Mouse (Mus musculus) heart, embryonic 13.5 days (tissue): ENCODE results near the gene Cacybp. TPM values are rescaled to one million over a fixed set of nuclear protein-coding genes. Genes with fewer than 3 reads are reported as not detected.

Experiments used
- ATAC-seq: fragments of 200-750 bp; cut with Nextera tagmentation; 2 replicates; pipeline ENCODE4 v1.8.0; 2017; ENCODE audit warnings: moderate TSS enrichment; ENCODE audit not compliant: insufficient number of reproducible peaks, low FRiP score, low TSS enrichment; ENCODE audit errors: extremely low read depth
- H3K27ac ChIP-seq: fragments of 300-500 bp; sonication (generic); replicated peaks from 2 replicates; pipeline ENCODE4 v1.5.1; 2015; ENCODE audit warnings: moderate library complexity, mild to moderate bottlenecking, inconsistent platforms
- H3K27me3 ChIP-seq: fragments of 300-500 bp; sonication (generic); replicated peaks from 2 replicates; pipeline ENCODE4 v1.6.1; 2015; ENCODE audit warnings: mild to moderate bottlenecking, inconsistent platforms
- H3K36me3 ChIP-seq: fragments of 300-500 bp; sonication (generic); 2 replicates; pipeline ENCODE4 v1.6.1; 2015; ENCODE audit warnings: mild to moderate bottlenecking, inconsistent platforms
- H3K4me1 ChIP-seq: fragments of 300-500 bp; sonication (generic); 2 replicates; pipeline ENCODE4 v1.6.1; 2015; ENCODE audit warnings: inconsistent platforms
- H3K4me2 ChIP-seq: fragments of 300-500 bp; sonication (generic); 2 replicates; pipeline ENCODE4 v1.6.1; 2015; ENCODE audit warnings: inconsistent platforms, mild to moderate bottlenecking, moderate library complexity
- H3K4me3 ChIP-seq: fragments of 300-500 bp; sonication (generic); 2 replicates; pipeline ENCODE4 v1.5.1; 2015; ENCODE audit warnings: moderate library complexity, mild to moderate bottlenecking, inconsistent platforms
- H3K9ac ChIP-seq: fragments of 300-500 bp; sonication (generic); 2 replicates; pipeline ENCODE4 v1.6.1; 2015; ENCODE audit warnings: inconsistent platforms, mild to moderate bottlenecking, moderate library complexity
- H3K9me3 ChIP-seq: fragments of 300-500 bp; sonication (generic); 2 replicates; pipeline ENCODE4 v1.6.1; 2016; ENCODE audit warnings: inconsistent platforms
- WGBS: fragments of 180-500 bp; shearing (Covaris S2); methylation state at CpG from one replicate; pipeline ENCODE4 v1.1.7; 2015; ENCODE audit warnings: mixed read lengths; 5-methylcytosine and 5-hydroxymethylcytosine counted together
- polyA plus RNA-seq: library from polyadenylated mRNA; unstranded; fragments of >200 nt; fragmentation: Nextera tagmentation; extraction: Ambion mirVana; gene quantifications from 2 replicates; pipeline ENCODE4 v1.2.1, GENCODE M21; 2015

Gene Cacybp
- polyA plus RNA-seq: 150 and 170 TPM in 2 replicates

GRCm38 (mm10) chr1:160212703-160213669, at the start of gene Cacybp:
TSS of gene Cacybp (minus strand) at chr1:160212875.
- Histone ChIP-seq H3K36me3 (peaks cover 3% of the 10 kb centered on the region), H3K27me3 (no peaks in the 10 kb centered on the region), H3K4me1 (peaks cover 27% of the 10 kb centered on the region), H3K27ac (peak within 1 kb of the TSS; percentile 98), H3K4me2 (peak within 1 kb of the TSS; percentile 74), H3K9me3 (no peaks in the 10 kb centered on the region), H3K9ac (peak within 1 kb of the TSS; percentile 96), H3K4me3 (peak within 1 kb of the TSS; percentile 92)
- under 1% methylated on average over 76 of the region's 76 CpGs for WGBS
- ATAC-seq: peak; percentile 96

- H3K4me3 ChIP-seq: no peak overlapping the region
- no peak overlapping the region for H3K4me2 ChIP-seq
- H3K27me3 ChIP-seq: no peaks in the 10 kb centered on the region
- peaks cover 9% of the 10 kb centered on the region; the same call in 1 of the 2 replicates for H3K4me1 ChIP-seq
- 73% methylated on average over 4 of the region's 4 CpGs for WGBS
- H3K27ac ChIP-seq: no peak overlapping the region
- no peak overlapping the region for H3K9ac ChIP-seq
- no peaks in the 10 kb centered on the region for H3K9me3 ChIP-seq
- no peak for ATAC-seq
- no peaks in the 10 kb centered on the region for H3K36me3 ChIP-seq
Observed at GRCm38 (mm10) chr1:160262415-160262814, 49.7 kb upstream of the Cacybp start.

- Histone ChIP-seq H3K4me2 (no peak overlapping the region), H3K9ac (no peak overlapping the region), H3K9me3 (no peaks in the 10 kb centered on the region), H3K36me3 (no peaks in the 10 kb centered on the region), H3K4me3 (no peak overlapping the region), H3K27me3 (no peaks in the 10 kb centered on the region), H3K4me1 (peaks cover 9% of the 10 kb centered on the region; the same call in 1 of the 2 replicates), H3K27ac (no peak overlapping the region)
- 74% methylated on average over 2 of the region's 2 CpGs for WGBS
- no peak for ATAC-seq
Observed at GRCm38 (mm10) chr1:160261849-160262248, 49.2 kb upstream of the Cacybp start.

GRCm38 (mm10) chr1:160260605-160261004, 47.9 kb upstream of the Cacybp start:
- no peak for ATAC-seq
- Histone ChIP-seq H3K36me3 (peaks cover 10% of the 10 kb centered on the region; the same call in 1 of the 2 replicates), H3K9me3 (no peaks in the 10 kb centered on the region), H3K27me3 (no peaks in the 10 kb centered on the region), H3K9ac (no peak overlapping the region), H3K4me3 (no peak overlapping the region), H3K4me2 (no peak overlapping the region), H3K27ac (no peak overlapping the region), H3K4me1 (peaks cover 9% of the 10 kb centered on the region; the same call in 1 of the 2 replicates)
- 75% methylated on average over 4 of the region's 4 CpGs for WGBS

GRCm38 (mm10) chr1:160259884-160260283, 47.2 kb upstream of the Cacybp start:
- 62% methylated on average over 7 of the region's 7 CpGs for WGBS
- no peak overlapping the region for H3K9ac ChIP-seq
- H3K4me3 ChIP-seq: no peak overlapping the region
- H3K27me3 ChIP-seq: no peaks in the 10 kb centered on the region
- H3K4me1 ChIP-seq: peaks cover 9% of the 10 kb centered on the region; the same call in 1 of the 2 replicates
- H3K27ac ChIP-seq: no peak overlapping the region
- H3K36me3 ChIP-seq: peaks cover 12% of the 10 kb centered on the region; the same call in 1 of the 2 replicates
- no peak overlapping the region for H3K4me2 ChIP-seq
- ATAC-seq: no peak
- no peaks in the 10 kb centered on the region for H3K9me3 ChIP-seq

- no peak overlapping the region for H3K27ac ChIP-seq
- no peak overlapping the region for H3K4me2 ChIP-seq
- 47% methylated on average over 2 of the region's 2 CpGs for WGBS
- peaks cover 20% of the 10 kb centered on the region for H3K4me1 ChIP-seq
- H3K27me3 ChIP-seq: no peaks in the 10 kb centered on the region
- H3K36me3 ChIP-seq: peaks cover 12% of the 10 kb centered on the region; the same call in 1 of the 2 replicates
- H3K9ac ChIP-seq: no peak overlapping the region
- no peak for ATAC-seq
- H3K9me3 ChIP-seq: 0 out of 2 replicates have a peak, but pooled peaks cover 2% of the 10 kb centered on the region
- no peak overlapping the region for H3K4me3 ChIP-seq
Observed at GRCm38 (mm10) chr1:160253108-160253507, 40.4 kb upstream of the Cacybp start.

GRCm38 (mm10) chr1:160251388-160252007, 38.8 kb upstream of the Cacybp start:
- Histone ChIP-seq H3K27ac (no peak overlapping the region), H3K27me3 (no peaks in the 10 kb centered on the region), H3K36me3 (peaks cover 11% of the 10 kb centered on the region; the same call in 1 of the 2 replicates), H3K4me2 (no peak overlapping the region), H3K4me1 (peaks cover 31% of the 10 kb centered on the region), H3K4me3 (no peak overlapping the region), H3K9ac (no peak overlapping the region), H3K9me3 (0 out of 2 replicates have a peak, but pooled peaks cover 2% of the 10 kb centered on the region)
- no peak for ATAC-seq
- WGBS: 70% methylated on average over 5 of the region's 5 CpGs

GRCm38 (mm10) chr1:160250782-160251181, 38.1 kb upstream of the Cacybp start:
- ATAC-seq: no peak
- WGBS: 23% methylated on average over 4 of the region's 4 CpGs

GRCm38 (mm10) chr1:160249786-160250185, 37.1 kb upstream of the Cacybp start:
- H3K27me3 ChIP-seq: no peaks in the 10 kb centered on the region
- H3K4me1 ChIP-seq: peaks cover 38% of the 10 kb centered on the region
- H3K4me2 ChIP-seq: no peak overlapping the region
- H3K9ac ChIP-seq: no peak overlapping the region
- 0 out of 2 replicates have a peak overlapping the region, but pooled peaks have one; percentile 43 for H3K27ac ChIP-seq
- no peak overlapping the region for H3K4me3 ChIP-seq
- WGBS: 60% methylated on average over 3 of the region's 3 CpGs
- ATAC-seq: no peak
- 0 out of 2 replicates have a peak, but pooled peaks cover 2% of the 10 kb centered on the region for H3K9me3 ChIP-seq
- no peaks in the 10 kb centered on the region; the same call in 1 of the 2 replicates for H3K36me3 ChIP-seq

More at GRCm38 (mm10) chr1:160250782-160251181, 38.1 kb upstream of the Cacybp start:
- H3K4me3 ChIP-seq: no peak overlapping the region
- H3K27me3 ChIP-seq: no peaks in the 10 kb centered on the region
- H3K36me3 ChIP-seq: peaks cover 5% of the 10 kb centered on the region; the same call in 1 of the 2 replicates
- no peak overlapping the region for H3K4me2 ChIP-seq
- peaks cover 38% of the 10 kb centered on the region for H3K4me1 ChIP-seq
- no peak overlapping the region for H3K9ac ChIP-seq
- H3K27ac ChIP-seq: peak overlapping the region; percentile 43; the same call in 1 of the 2 replicates
- H3K9me3 ChIP-seq: 0 out of 2 replicates have a peak, but pooled peaks cover 2% of the 10 kb centered on the region

GRCm38 (mm10) chr1:160247473-160247872, 34.8 kb upstream of the Cacybp start:
- H3K36me3 ChIP-seq: no peaks in the 10 kb centered on the region
- no peak overlapping the region for H3K4me2 ChIP-seq
- H3K4me3 ChIP-seq: no peak overlapping the region
- 71% methylated on average over 9 of the region's 9 CpGs for WGBS
- H3K27ac ChIP-seq: no peak overlapping the region
- no peaks in the 10 kb centered on the region for H3K9me3 ChIP-seq
- ATAC-seq: no peak
- H3K9ac ChIP-seq: no peak overlapping the region
- peaks cover 38% of the 10 kb centered on the region for H3K4me1 ChIP-seq
- no peaks in the 10 kb centered on the region for H3K27me3 ChIP-seq

- no peak overlapping the region for H3K4me2 ChIP-seq
- H3K9me3 ChIP-seq: no peaks in the 10 kb centered on the region
- ATAC-seq: no peak
- H3K4me1 ChIP-seq: peaks cover 38% of the 10 kb centered on the region
- H3K27me3 ChIP-seq: no peaks in the 10 kb centered on the region
- no peak overlapping the region for H3K9ac ChIP-seq
- H3K4me3 ChIP-seq: no peak overlapping the region
- WGBS: 39% methylated on average over 4 of the region's 4 CpGs
- no peaks in the 10 kb centered on the region for H3K36me3 ChIP-seq
- no peak overlapping the region for H3K27ac ChIP-seq
Observed at GRCm38 (mm10) chr1:160246844-160247243, 34.2 kb upstream of the Cacybp start.
